Mouse (Mus musculus) intestine, embryonic 15.5 days (tissue): Measurements from ENCODE around the gene Mapk13. TPM values are rescaled to one million over a fixed set of nuclear protein-coding genes. Genes with fewer than 3 reads are reported as not detected.
"Not testable (repeated sequence)": the region's sequence is repeated elsewhere in the genome, so short reads cannot be mapped to it uniquely, and the experiment has no call there.

Source experiments
- ATAC-seq: fragments of 200-750 bp; cut with Nextera tagmentation; 2 replicates; pipeline ENCODE4 v1.8.0; 2017; ENCODE audit warnings: moderate TSS enrichment, moderate library complexity
- H3K27ac ChIP-seq: fragments of 300-500 bp; sonication (generic); 2 replicates; pipeline ENCODE4 v1.5.1; 2015; ENCODE audit warnings: mild to moderate bottlenecking, inconsistent platforms
- H3K27me3 ChIP-seq: fragments of 300-500 bp; sonication (generic); replicated peaks from 2 replicates; pipeline ENCODE4 v1.6.1; 2015; ENCODE audit warnings: inconsistent platforms
- H3K36me3 ChIP-seq: fragments of 300-500 bp; sonication (generic); 2 replicates; pipeline ENCODE4 v1.6.1; 2015; ENCODE audit warnings: inconsistent platforms
- H3K4me1 ChIP-seq: fragments of 300-500 bp; sonication (generic); replicated peaks from 2 replicates; pipeline ENCODE4 v1.6.1; 2015; ENCODE audit warnings: inconsistent platforms
- H3K4me2 ChIP-seq: fragments of 300-500 bp; sonication (generic); replicated peaks from 2 replicates; pipeline ENCODE4 v1.6.1; 2015; ENCODE audit warnings: mild to moderate bottlenecking, inconsistent platforms
- H3K4me3 ChIP-seq: fragments of 300-500 bp; sonication (generic); replicated peaks from 2 replicates; pipeline ENCODE4 v1.5.1; 2015; ENCODE audit warnings: inconsistent platforms
- H3K9ac ChIP-seq: fragments of 300-500 bp; sonication (generic); 2 replicates; pipeline ENCODE4 v1.6.1; 2015; ENCODE audit warnings: inconsistent platforms
- H3K9me3 ChIP-seq: fragments of 300-500 bp; sonication (generic); 2 replicates; pipeline ENCODE4 v1.6.1; 2016; ENCODE audit warnings: inconsistent platforms
- WGBS: fragments of 180-500 bp; shearing (Covaris S2); methylation state at CpG from one replicate; pipeline ENCODE4 v1.1.7; 2015; 5-methylcytosine and 5-hydroxymethylcytosine counted together
- polyA plus RNA-seq: library from polyadenylated mRNA; unstranded; fragments of >200 nt; fragmentation: Nextera tagmentation; extraction: Ambion mirVana; gene quantifications from 2 replicates; pipeline ENCODE4 v1.2.1, GENCODE M21; 2015

The Mapk13 gene
- 214 and 219 TPM in 2 replicates for polyA plus RNA-seq

DNA sequence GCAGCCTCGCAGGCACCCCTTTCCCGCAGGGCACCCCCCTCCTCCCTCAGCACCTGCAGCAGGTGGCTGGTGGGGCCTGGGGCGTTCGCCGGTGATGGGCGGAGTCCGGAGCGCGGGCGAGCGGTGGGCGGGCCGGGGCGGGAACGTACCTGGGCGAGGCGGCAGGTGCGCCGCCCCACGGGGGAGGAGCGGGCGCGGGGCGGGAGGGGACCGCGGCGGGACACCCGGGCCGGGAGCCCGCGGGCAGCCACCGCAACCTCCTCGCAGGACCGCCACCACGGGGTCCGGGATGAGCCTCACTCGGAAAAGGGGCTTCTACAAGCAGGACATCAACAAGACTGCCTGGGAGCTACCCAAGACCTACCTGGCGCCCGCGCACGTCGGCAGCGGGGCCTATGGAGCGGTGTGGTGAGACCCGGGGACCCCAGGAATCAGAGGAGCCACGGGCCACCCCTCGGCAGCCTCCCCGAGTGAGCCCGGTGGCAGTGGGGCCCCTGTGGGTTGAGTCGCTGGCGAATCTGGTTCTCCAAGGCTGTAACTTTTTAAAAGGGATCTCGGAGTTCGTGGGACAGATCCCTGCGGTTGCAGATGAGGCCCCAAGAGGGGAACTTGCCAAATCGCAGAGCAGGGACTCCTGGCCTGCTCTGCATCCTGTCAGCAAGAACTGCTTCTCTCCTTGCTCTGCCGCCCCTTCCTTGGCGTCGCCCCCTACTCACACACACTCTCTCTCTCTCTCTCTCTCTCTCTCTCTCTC lies at the start of gene Mapk13:
Gene Mapk13, plus strand, starts transcription at position 177 of the 754 bp plus-strand sequence.
- Histone ChIP-seq H3K9me3 (no peaks in the 10 kb centered on the region), H3K4me2 (peak within 1 kb of the TSS; percentile 92), H3K9ac (peak within 1 kb of the TSS; percentile 65), H3K36me3 (peaks cover 4% of the 10 kb centered on the region), H3K27ac (peak within 1 kb of the TSS; percentile 85), H3K4me3 (peak within 1 kb of the TSS; percentile 60), H3K4me1 (peaks cover 14% of the 10 kb centered on the region), H3K27me3 (no peaks in the 10 kb centered on the region)
- WGBS, result under 1% methylated on average over 36 of the region's 58 CpGs
- ATAC-seq, result peak; percentile 83

DNA sequence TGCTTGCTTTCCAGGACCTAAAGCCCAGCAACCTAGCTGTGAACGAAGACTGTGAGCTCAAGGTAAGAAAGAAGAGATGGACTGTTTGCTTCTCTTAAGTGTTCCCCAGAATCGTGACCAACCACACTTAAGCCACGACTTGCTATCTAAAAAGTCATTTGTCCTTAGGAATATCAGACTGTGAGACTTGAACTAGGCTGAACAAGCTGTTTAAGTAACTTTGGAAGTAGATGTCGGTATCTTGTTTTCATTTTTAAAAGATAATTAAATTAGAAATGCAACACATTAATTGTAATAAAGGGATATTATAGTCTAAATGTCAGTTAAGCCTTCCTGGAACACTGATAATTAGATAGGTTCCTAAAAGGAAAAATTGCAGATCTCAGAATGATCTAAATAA lies 43.3 kb upstream of the Mapk13 start, which contains the start of gene AC170998.1:
Gene AC170998.1, plus strand, starts transcription at position 301 of the 400 bp plus-strand sequence.
- H3K9me3 ChIP-seq, result no peaks in the 10 kb centered on the region
- no peak within 1 kb of the TSS for H3K4me3 ChIP-seq
- H3K9ac ChIP-seq, result no peak within 1 kb of the TSS
- H3K36me3 ChIP-seq, result peaks cover 34% of the 10 kb centered on the region
- 0 out of 2 replicates have a peak, but pooled peaks cover under 1% of the 10 kb centered on the region for H3K4me1 ChIP-seq
- no peaks in the 10 kb centered on the region for H3K27me3 ChIP-seq
- ATAC-seq, result no peak
- no peak within 1 kb of the TSS for H3K27ac ChIP-seq
- H3K4me2 ChIP-seq, result no peak within 1 kb of the TSS
- 93% methylated on average over 4 of the region's 4 CpGs for WGBS

DNA sequence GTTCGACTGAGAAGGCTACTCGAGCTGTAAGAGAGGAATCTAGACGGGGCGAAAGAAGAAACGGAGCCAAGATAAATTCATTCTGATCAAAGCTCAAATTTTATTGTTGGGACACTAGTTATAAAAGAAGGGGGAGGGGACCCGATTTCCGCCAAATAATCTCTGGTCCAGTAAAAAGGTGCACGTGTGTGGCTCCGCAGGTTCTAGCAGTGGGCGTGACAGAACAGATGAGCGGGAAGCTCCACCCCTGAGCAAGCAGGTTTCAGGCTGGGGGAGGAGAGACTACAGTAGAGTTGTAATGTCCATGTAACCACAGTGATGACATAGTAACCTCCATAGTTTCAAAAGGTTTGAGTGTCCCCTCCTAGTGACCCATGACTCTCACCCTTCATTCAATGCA lies 41.6 kb upstream of the Mapk13 start:
- not testable (repeated sequence) for H3K4me2 ChIP-seq, H3K4me1 ChIP-seq, H3K4me3 ChIP-seq, H3K9ac ChIP-seq, H3K27ac ChIP-seq, H3K9me3 ChIP-seq, H3K27me3 ChIP-seq
- peaks cover 40% of the 10 kb centered on the region for H3K36me3 ChIP-seq
- peak; percentile 47; the same call in 1 of the 2 replicates for ATAC-seq
- WGBS, result 71% methylated on average over 11 of the region's 11 CpGs

DNA sequence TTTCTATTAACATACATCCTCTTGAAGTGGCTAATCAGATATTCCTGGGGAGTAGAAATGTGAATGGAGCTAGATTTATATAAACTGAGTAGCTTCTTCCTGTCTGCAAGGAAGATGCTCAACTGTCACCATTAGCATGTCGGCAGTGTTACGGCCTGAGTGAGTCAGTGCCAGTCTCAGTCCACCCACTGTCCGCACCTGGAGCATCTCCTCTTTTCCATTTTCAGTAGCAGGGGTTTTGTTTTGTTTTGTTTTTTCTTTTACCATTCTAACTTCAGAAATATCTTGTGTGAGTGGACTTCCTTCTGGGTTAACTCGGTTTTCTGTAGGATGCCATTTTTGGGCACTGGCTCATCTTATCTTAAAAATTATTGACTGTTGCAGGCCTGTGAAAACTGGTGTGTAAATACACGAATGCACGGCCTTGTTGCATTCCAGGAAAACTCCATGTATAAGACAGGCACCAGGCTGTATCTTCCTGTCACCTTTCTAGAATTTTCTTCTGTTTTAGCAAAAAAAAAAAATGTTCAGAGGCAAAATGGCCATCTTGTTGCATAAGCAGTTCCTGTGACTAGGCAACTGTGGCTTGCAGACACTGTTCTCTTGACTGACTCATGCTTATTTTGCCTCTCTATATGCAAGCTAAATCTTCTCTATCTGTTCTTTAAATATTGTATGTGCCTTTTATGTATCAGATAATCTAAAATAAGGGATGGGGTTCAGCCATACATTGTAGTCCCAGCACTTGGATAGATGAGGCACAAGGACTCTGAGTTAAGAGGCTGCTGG lies 33.6 kb upstream of the Mapk13 start:
- 81% methylated on average over 6 of the region's 6 CpGs for WGBS
- no peaks in the 10 kb centered on the region for H3K4me1 ChIP-seq
- no peak overlapping the region for H3K27ac ChIP-seq
- no peak overlapping the region for H3K4me3 ChIP-seq
- H3K4me2 ChIP-seq, result no peak overlapping the region
- peaks cover 15% of the 10 kb centered on the region for H3K36me3 ChIP-seq
- no peak for ATAC-seq
- H3K9ac ChIP-seq, result no peak overlapping the region
- no peaks in the 10 kb centered on the region for H3K27me3 ChIP-seq
- no peaks in the 10 kb centered on the region for H3K9me3 ChIP-seq

DNA sequence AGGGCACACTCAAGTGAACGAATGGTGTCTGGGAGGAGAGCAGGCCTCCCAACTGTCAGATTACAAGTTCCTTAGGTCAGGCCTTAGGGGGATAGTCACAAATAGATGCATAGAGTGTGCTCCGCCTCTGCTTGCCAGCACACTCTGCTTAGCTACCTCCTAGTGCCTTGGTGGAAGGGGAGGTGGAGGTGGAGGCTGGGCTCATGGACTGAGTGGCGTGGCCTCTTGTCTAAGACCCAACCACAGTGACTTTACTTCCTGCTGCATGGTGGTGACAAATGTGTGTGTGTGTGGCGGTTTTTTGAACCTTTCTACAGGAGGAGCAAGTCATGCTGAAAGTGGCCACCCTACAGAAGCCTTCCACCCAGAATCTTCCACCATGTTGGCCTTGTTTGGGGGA lies 32.6 kb upstream of the Mapk13 start:
- Histone ChIP-seq H3K36me3 (peaks cover 14% of the 10 kb centered on the region), H3K9ac (no peak overlapping the region), H3K9me3 (no peaks in the 10 kb centered on the region), H3K27ac (no peak overlapping the region), H3K4me2 (no peak overlapping the region), H3K4me1 (no peaks in the 10 kb centered on the region), H3K4me3 (no peak overlapping the region), H3K27me3 (no peaks in the 10 kb centered on the region)
- WGBS, result 74% methylated on average over 4 of the region's 4 CpGs
- ATAC-seq, result no peak

DNA sequence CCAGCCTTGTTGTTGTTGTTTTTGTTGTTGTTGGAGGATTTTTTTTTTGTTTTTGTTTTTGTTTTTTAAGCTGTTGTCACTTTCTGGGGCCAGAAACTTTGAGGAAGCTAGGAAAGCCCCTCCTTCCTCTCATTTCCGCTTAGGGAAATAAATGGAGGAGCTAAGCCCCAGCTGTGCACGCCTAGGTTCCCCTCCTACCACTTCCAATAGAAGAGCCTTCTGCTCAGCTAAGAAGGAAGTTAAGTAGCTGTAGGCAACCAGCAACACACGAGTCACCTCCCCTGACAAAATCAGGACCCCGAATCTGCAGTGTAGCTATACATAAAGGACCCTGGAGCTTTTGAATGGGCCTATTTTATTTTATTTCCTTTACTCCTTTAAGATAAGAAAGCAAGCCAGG lies 31.1 kb upstream of the Mapk13 start:
- Histone ChIP-seq H3K36me3 (peaks cover 10% of the 10 kb centered on the region), H3K27ac (no peak overlapping the region), H3K9ac (no peak overlapping the region), H3K4me2 (no peak overlapping the region), H3K9me3 (no peaks in the 10 kb centered on the region), H3K27me3 (no peaks in the 10 kb centered on the region), H3K4me3 (no peak overlapping the region), H3K4me1 (no peaks in the 10 kb centered on the region)
- WGBS, result 87% methylated on average over 4 of the region's 4 CpGs
- ATAC-seq, result no peak

DNA sequence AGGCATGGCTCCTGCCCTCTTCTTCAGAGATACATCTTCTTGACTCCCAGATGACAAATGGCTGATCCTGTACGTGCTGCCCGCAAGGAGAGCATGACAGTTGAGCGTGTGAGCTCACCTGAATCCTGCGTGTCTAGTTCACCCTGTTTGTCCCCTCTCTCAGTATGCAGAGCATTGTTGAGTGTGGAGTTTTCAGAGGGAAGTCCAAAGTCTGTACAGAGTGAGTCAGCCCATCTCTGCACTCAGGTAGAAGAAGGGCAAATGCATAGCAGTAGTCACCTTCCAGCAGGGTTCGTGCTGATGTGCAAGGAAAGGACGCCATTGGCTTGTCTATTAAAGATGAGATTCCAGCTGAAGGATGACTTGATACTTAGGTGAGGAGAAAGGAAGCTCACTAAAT lies 29.9 kb upstream of the Mapk13 start:
- 87% methylated on average over 6 of the region's 6 CpGs for WGBS
- Histone ChIP-seq H3K9me3 (no peaks in the 10 kb centered on the region), H3K27ac (no peak overlapping the region), H3K36me3 (peaks cover 18% of the 10 kb centered on the region), H3K9ac (no peak overlapping the region), H3K4me3 (no peak overlapping the region), H3K4me2 (no peak overlapping the region), H3K4me1 (no peaks in the 10 kb centered on the region), H3K27me3 (no peaks in the 10 kb centered on the region)
- peak; percentile 66 for ATAC-seq

DNA sequence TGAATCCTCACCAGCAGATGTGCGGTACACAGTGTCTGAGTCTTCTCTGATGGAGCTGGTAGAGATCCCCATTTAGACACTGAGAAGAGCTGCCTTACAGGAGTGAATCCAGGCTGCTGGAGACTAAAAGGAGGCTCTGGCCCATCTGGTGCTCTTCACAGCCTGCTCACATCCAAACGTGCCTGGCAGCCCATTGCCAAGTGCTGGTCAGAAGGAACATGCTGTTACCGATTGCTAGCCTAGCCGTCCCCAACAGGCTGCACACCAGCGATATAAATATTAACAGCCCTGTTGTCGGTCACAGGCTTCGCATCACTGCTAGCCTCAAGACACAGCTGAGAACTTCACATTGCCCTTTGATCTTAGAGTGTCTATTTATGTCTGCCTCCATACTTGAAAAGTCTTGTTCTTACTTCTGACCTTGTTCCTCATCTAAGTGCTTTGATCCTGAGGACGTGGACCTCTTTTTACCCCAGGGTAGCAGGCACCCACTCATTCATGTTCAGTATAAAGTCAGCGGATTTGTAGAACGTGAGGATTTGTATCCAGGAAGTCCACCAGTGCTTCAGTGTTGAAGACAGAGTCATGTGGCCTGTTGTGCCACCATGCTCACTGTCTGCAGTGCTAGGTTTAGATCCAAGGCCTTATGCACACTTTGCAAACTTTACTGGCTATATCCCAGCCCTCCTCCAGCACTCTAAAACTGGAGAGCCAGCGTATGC lies 25.8 kb upstream of the Mapk13 start:
- WGBS, result 95% methylated on average over 11 of the region's 11 CpGs
- no peak overlapping the region for H3K4me3 ChIP-seq
- no peaks in the 10 kb centered on the region for H3K27me3 ChIP-seq
- no peak for ATAC-seq
- H3K4me1 ChIP-seq, result no peaks in the 10 kb centered on the region
- H3K27ac ChIP-seq, result no peak overlapping the region
- no peaks in the 10 kb centered on the region for H3K9me3 ChIP-seq
- no peak overlapping the region for H3K4me2 ChIP-seq
- no peak overlapping the region for H3K9ac ChIP-seq
- peaks cover 40% of the 10 kb centered on the region for H3K36me3 ChIP-seq

DNA sequence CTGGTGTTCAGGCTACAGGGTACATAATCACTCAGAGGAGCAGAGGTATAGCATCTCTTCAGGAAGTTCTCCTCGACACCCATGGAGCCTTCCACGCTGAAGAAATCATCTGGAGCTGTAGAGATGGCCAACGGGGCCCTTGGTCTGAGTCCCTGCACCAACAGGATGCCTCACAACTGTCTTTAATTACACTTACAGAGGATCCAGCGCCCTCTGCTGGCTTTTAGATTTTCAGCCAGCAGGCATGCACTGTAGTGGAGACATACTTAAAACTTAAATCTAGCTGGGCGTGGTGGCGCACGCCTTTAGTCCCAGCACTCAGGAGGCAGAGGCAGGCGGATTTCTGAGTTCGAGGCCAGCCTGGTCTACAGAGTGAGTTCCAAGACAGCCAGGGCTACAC lies 25.2 kb upstream of the Mapk13 start:
- Histone ChIP-seq H3K9me3 (no peaks in the 10 kb centered on the region), H3K4me1 (no peaks in the 10 kb centered on the region), H3K36me3 (peaks cover 40% of the 10 kb centered on the region), H3K9ac (no peak overlapping the region), H3K27me3 (no peaks in the 10 kb centered on the region), H3K4me3 (no peak overlapping the region), H3K4me2 (no peak overlapping the region), H3K27ac (no peak overlapping the region)
- 93% methylated on average over 9 of the region's 9 CpGs for WGBS
- no peak for ATAC-seq

DNA sequence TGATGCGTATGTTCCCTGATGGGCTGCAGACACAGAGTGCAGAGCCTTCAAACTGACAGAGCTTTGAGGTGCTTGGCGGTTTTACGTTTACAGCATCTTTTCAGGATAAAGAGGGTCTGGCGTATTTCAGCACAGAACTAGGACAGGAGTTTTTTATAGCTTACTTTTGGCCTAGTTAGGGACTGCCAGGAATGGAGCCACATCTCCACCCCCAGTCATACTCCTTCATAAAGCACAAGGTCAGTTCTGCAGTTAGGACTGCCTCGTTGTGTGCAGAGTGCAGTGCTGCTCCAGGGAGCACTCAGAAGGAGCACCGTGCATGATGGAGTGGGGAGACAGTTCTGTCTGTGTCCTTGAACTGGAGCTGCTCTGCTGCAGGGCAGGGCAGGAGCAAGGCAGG lies 23.3 kb upstream of the Mapk13 start:
- no peaks in the 10 kb centered on the region for H3K4me1 ChIP-seq
- H3K27ac ChIP-seq, result no peak overlapping the region; the same call in 1 of the 2 replicates
- 66% methylated on average over 6 of the region's 6 CpGs for WGBS
- ATAC-seq, result no peak
- no peak overlapping the region for H3K4me3 ChIP-seq
- no peak overlapping the region for H3K9ac ChIP-seq
- no peaks in the 10 kb centered on the region for H3K27me3 ChIP-seq
- H3K36me3 ChIP-seq, result peaks cover 40% of the 10 kb centered on the region
- H3K9me3 ChIP-seq, result no peaks in the 10 kb centered on the region
- no peak overlapping the region for H3K4me2 ChIP-seq

DNA sequence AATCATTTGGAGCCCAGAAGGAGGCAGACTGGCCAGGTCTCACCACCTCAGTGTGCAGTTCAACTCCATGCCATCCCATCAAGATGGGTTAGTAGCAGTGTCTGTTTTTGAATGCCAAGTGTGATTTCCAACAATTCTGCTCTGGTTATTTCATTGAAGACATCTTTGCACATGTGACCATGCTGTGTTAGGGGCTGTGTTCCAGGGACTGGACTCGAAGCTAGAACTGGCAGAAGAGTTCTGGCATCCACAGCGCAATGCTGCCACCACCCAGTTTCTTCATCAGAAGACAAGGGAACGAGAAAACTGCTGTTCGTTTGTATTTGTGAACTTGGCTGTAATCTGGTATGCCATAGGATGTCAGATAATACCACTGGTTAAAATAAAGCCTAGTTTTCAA lies 21.1 kb upstream of the Mapk13 start:
- H3K4me3 ChIP-seq, result no peak overlapping the region
- 91% methylated on average over 4 of the region's 4 CpGs for WGBS
- H3K36me3 ChIP-seq, result peaks cover 32% of the 10 kb centered on the region
- no peak overlapping the region for H3K9ac ChIP-seq
- no peaks in the 10 kb centered on the region for H3K27me3 ChIP-seq
- H3K9me3 ChIP-seq, result no peaks in the 10 kb centered on the region
- no peak overlapping the region for H3K27ac ChIP-seq
- H3K4me1 ChIP-seq, result no peaks in the 10 kb centered on the region
- no peak overlapping the region for H3K4me2 ChIP-seq
- no peak for ATAC-seq

DNA sequence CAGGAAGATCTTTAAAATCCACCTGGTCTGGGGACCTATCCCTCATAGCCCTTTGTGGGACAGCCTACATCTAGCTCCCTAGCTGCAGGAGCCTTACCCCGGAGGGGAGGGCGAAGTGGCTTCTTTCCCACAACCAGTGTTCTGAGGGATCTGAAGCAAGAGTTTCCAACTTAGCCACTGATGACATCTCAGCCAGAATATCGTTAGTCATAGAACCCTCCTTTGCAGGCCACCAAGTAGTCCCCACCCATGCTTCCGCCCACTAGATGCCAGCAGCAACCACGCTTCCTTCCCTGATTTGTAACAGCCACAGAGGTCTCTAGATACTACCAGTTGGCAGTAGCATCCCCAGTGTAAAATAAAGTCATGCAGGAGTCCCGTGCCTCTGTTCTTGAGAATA lies 18.5 kb upstream of the Mapk13 start:
- no peaks in the 10 kb centered on the region for H3K9me3 ChIP-seq
- no peaks in the 10 kb centered on the region for H3K27me3 ChIP-seq
- H3K4me2 ChIP-seq, result no peak overlapping the region
- H3K4me1 ChIP-seq, result no peaks in the 10 kb centered on the region
- ATAC-seq, result no peak
- H3K36me3 ChIP-seq, result peaks cover 15% of the 10 kb centered on the region
- no peak overlapping the region for H3K9ac ChIP-seq
- no peak overlapping the region for H3K27ac ChIP-seq
- 75% methylated on average over 6 of the region's 6 CpGs for WGBS
- H3K4me3 ChIP-seq, result no peak overlapping the region
